Comparison of ENCODE assay signal across 22 mouse cellular contexts in the genomic region with DNA sequence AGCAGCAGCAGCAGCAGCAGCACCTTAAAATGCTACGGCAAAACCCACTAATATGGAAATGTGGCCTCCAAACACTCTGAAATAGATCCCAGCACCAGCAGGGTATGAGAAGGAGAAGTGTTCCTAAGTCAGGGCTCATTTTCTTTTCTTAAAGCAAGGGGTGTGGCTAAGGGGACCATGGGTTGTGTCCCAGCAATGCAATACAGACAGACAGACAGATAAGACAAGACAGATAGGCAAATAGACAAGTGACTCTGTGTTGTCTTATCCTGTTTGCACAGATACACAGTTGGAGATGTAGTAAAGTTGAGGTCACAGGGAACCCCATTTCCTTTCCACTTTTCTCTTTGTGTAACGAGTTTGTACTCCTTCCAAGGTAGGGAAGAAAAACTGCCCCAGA. TPM values are rescaled to one million over a fixed set of nuclear protein-coding genes. Genes with fewer than 3 reads are reported as not detected.
DNase-seq lines count a peak whose midpoint lies in the region; ATAC-seq and TF ChIP-seq lines count a peak whose summit lies in the region.
"Had no signal": no experiment of that assay in that cellular context is flagged by ENCODE, and none has a peak within 500 bp of the region (broad histone marks: within the 10 kb centered on the region; RNA-seq: fewer than 3 reads in every experiment).

No protein-coding gene starts in this region.

- no peaks in the 10 kb centered on the region for H3K36me3 ChIP-seq in lung, embryonic 14.5 days (ENCODE audit: insufficient read depth)
- H3K36me3 ChIP-seq in intestine, embryonic 15.5 days, result no peaks in the 10 kb centered on the region
- 0 out of 2 replicates have a peak, but pooled peaks cover 3% of the 10 kb centered on the region for H3K36me3 ChIP-seq in liver, embryonic 13.5 days
- no peaks in the 10 kb centered on the region for H3K36me3 ChIP-seq in small intestine, adult 2 months (ENCODE audit: control insufficient read depth, insufficient read depth, low read length)
- H3K36me3 ChIP-seq: hindbrain, embryonic 10.5 days; midbrain, embryonic 10.5 days; neural tube, embryonic 12.5 days had no signal

- no peak for DNase-seq in lung, embryonic 14.5 days
- no peak for DNase-seq in lung, postnatal 25 days (ENCODE audit: low spot score)
- DNase-seq in liver, embryonic 13.5 days, result no peak
- DNase-seq in heart, adult 8-10 months (ENCODE audit: low spot score), result no peak
- no peak for DNase-seq in right cerebral cortex, postnatal 25 days
- DNase-seq in cerebellum, adult 9-10 months, result no peak
- DNase-seq: adrenal gland, adult 8-10 months; cerebellum, postnatal 25 days; embryo, embryonic 11 days; forebrain, postnatal 0 days; gastrocnemius, postnatal 36 days; kidney, postnatal 4 days; lung, postnatal 10 days; right cerebral cortex, adult 18-20 months; spleen, adult 18-20 months had no signal

- peaks cover 10% of the 10 kb centered on the region for H3K4me1 ChIP-seq in lung, embryonic 14.5 days (ENCODE audit: insufficient read depth)
- H3K4me1 ChIP-seq in intestine, embryonic 15.5 days (replicated peaks), result peaks cover 25% of the 10 kb centered on the region
- H3K4me1 ChIP-seq in liver, embryonic 13.5 days (replicated peaks), result peaks cover 54% of the 10 kb centered on the region
- H3K4me1 ChIP-seq in small intestine, adult 2 months (ENCODE audit: control insufficient read depth, insufficient read depth, insufficient read length, low read length), result peaks cover 14% of the 10 kb centered on the region

- no peak for TF ChIP-seq CTCF in lung, embryonic 14.5 days (IDR thresholded peaks at IDR 0.05; ENCODE audit: low read depth)
- no peak for TF ChIP-seq CTCF in small intestine, adult 2 months (IDR thresholded peaks at IDR 0.05; ENCODE audit: extremely low read depth, insufficient read length, insufficient replicate concordance, low read depth, low read length)

- no peak for ATAC-seq in lung, embryonic 14.5 days (ENCODE audit: insufficient read depth)
- ATAC-seq in intestine, embryonic 15.5 days, result no peak
- ATAC-seq in liver, embryonic 13.5 days (ENCODE audit: low read depth), result no peak
- ATAC-seq: forebrain, postnatal 0 days; Patski had no signal

- TF ChIP-seq POLR2A in small intestine, adult 2 months (IDR thresholded peaks at IDR 0.05; ENCODE audit: low read depth, low read length), result no peak

- no peaks in the 10 kb centered on the region for H3K27me3 ChIP-seq in lung, embryonic 14.5 days (ENCODE audit: insufficient read depth, low read length)
- no peaks in the 10 kb centered on the region for H3K27me3 ChIP-seq in intestine, embryonic 15.5 days (replicated peaks)
- H3K27me3 ChIP-seq in liver, embryonic 13.5 days, result no peaks in the 10 kb centered on the region
- H3K27me3 ChIP-seq in small intestine, adult 2 months (ENCODE audit: control insufficient read depth, insufficient read depth, low read length), result no peaks in the 10 kb centered on the region
- H3K27me3 ChIP-seq: neural tube, embryonic 12.5 days; Patski had no signal

- no peak overlapping the region for H3K4me2 ChIP-seq in lung, embryonic 14.5 days
- peak overlapping the region; percentile 46 for H3K4me2 ChIP-seq in intestine, embryonic 15.5 days (replicated peaks)
- H3K4me2 ChIP-seq in liver, embryonic 13.5 days, result peak overlapping the region; percentile 33
- H3K4me2 ChIP-seq: neural tube, embryonic 12.5 days had no signal

- H3K4me3 ChIP-seq in lung, embryonic 14.5 days (ENCODE audit: low read depth, low read length), result no peak overlapping the region
- H3K4me3 ChIP-seq in intestine, embryonic 15.5 days (replicated peaks), result no peak overlapping the region
- H3K4me3 ChIP-seq in liver, embryonic 13.5 days (replicated peaks), result no peak overlapping the region
- no peak overlapping the region for H3K4me3 ChIP-seq in small intestine, adult 2 months (ENCODE audit: low read depth, low read length)
- H3K4me3 ChIP-seq: hindbrain, embryonic 10.5 days; neural tube, embryonic 12.5 days had no signal

- H3K27ac ChIP-seq in lung, embryonic 14.5 days (ENCODE audit: low read depth), result no peak overlapping the region
- peak overlapping the region; percentile 81 for H3K27ac ChIP-seq in intestine, embryonic 15.5 days
- H3K27ac ChIP-seq in liver, embryonic 13.5 days, result peak overlapping the region; percentile 73
- H3K27ac ChIP-seq in small intestine, adult 2 months (ENCODE audit: insufficient read depth, low read depth, low read length), result peak overlapping the region; percentile 72
- H3K27ac ChIP-seq: hindbrain, embryonic 10.5 days; midbrain, embryonic 10.5 days; neural tube, embryonic 12.5 days had no signal

- WGBS in lung, embryonic 14.5 days, result 56% methylated on average over 2 of the region's 2 CpGs
- 50% methylated on average over 2 of the region's 2 CpGs for WGBS in intestine, embryonic 15.5 days
- WGBS in liver, embryonic 13.5 days (ENCODE audit: insufficient replicate concordance), result 28% methylated on average over 2 of the region's 2 CpGs
- WGBS in small intestine, adult 2 months, result 11% methylated on average over 2 of the region's 2 CpGs

- no peaks in the 10 kb centered on the region for H3K9me3 ChIP-seq in lung, embryonic 14.5 days (ENCODE audit: low read depth, low read length)
- no peaks in the 10 kb centered on the region for H3K9me3 ChIP-seq in intestine, embryonic 15.5 days
- no peaks in the 10 kb centered on the region for H3K9me3 ChIP-seq in liver, embryonic 13.5 days (replicated peaks)
- H3K9me3 ChIP-seq: hindbrain, embryonic 10.5 days; midbrain, embryonic 10.5 days; neural tube, embryonic 12.5 days had no signal

- H3K9ac ChIP-seq in lung, embryonic 14.5 days, result peak overlapping the region; percentile 6; the same call in 1 of the 2 replicates
- H3K9ac ChIP-seq in intestine, embryonic 15.5 days, result no peak overlapping the region
- H3K9ac ChIP-seq in liver, embryonic 13.5 days, result 0 out of 2 replicates have a peak overlapping the region, but pooled peaks have one; percentile 30
- H3K9ac ChIP-seq: forebrain, postnatal 0 days; neural tube, embryonic 12.5 days had no signal

RNA-seq across cellular contexts. Expression of a gene that starts 1.0 kb away (rescaled TPM):
- 0.31 and 0.78 TPM in 2 replicates for polyA plus RNA-seq in lung, embryonic 14.5 days (2014; fragmentation: Nextera tagmentation; extraction: Ambion mirVana)
- 3.2 and 3.3 TPM in 2 replicates for polyA plus RNA-seq in intestine, embryonic 15.5 days (2015; fragmentation: Nextera tagmentation; extraction: Ambion mirVana)
- polyA plus RNA-seq in liver, embryonic 13.5 days (2015; fragmentation: Nextera tagmentation; extraction: Ambion mirVana), result 4.5 and 4.8 TPM in 2 replicates
- polyA plus RNA-seq in small intestine, adult 2 months (2012; rRNA removed), result 7.4 and 25.5 TPM in 2 replicates
- not detected for total RNA-seq in heart, adult 8-10 months (2022)
- total RNA-seq: gastrocnemius, postnatal 36 days had no signal
- polyA plus RNA-seq: heart, postnatal 0 days had no signal

RNA-seq across cellular contexts. Expression of a gene that starts 2.4 kb away (rescaled TPM):
- polyA plus RNA-seq in lung, embryonic 14.5 days (2014; fragmentation: Nextera tagmentation; extraction: Ambion mirVana), result 26.1 and 26.4 TPM in 2 replicates
- 80.4 and 84.7 TPM in 2 replicates for polyA plus RNA-seq in intestine, embryonic 15.5 days (2015; fragmentation: Nextera tagmentation; extraction: Ambion mirVana)
- polyA plus RNA-seq in liver, embryonic 13.5 days (2015; fragmentation: Nextera tagmentation; extraction: Ambion mirVana), result 30.8 and 34.2 TPM in 2 replicates
- polyA plus RNA-seq in small intestine, adult 2 months (2012; rRNA removed), result 25.1 and 53.1 TPM in 2 replicates
- total RNA-seq in heart, adult 8-10 months (2022), result 100 to 1,000 TPM in 1 of 4 experiments, 10 to 100 TPM in 3; 87.3 to 107 (median 96.3) TPM
